Mouse (Mus musculus): Measurements from ENCODE around the gene Celsr3.

The Celsr3 gene

DNA sequence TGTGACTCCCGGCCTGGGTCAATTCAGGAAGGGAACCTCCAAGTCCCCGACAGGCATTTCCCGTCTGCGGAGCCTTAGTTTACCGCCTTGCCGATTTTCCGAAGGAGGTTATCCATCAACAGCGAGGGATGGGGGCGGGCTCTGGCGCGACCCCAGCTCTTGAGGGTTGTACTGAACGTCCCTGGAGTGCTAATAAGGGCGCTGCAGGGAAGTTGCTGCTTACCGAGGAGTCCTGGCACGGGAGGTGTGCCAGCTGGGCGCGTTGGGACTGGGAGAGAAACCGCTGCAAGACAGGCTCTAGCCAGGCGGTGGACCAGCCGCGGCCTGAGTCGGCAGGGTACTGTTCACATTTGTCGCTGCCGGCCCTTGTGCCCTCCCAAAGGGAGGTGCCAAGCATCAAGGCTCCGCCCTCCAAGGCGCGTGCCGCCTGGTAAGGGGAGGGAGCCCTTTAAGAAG, 28.1 kb downstream of the Celsr3 start:
- DNase-seq (ENCODE audit: low spot score) = peak; percentile 72

DNA sequence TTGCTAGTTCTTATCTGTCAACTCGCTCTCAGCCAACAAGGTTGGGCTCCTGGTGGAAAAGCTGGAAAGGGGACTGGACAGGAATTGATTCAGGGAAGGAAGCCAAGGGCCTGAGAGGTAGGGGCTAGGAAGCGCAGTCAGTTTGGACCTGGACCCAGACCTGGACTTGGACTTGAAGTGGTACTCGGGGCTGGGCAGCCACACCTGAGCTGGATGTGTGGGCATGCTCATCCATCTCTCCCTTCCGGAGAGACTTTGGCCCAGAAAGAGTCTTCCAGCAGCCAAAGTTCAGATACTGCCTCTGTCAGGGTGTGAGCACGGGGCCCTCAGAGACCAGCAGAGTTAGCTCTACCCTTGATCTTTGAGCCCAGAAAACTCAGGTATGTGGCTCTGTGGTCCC, 29.2 kb downstream of the Celsr3 start:
- no peak for DNase-seq (ENCODE audit: low spot score)

DNA sequence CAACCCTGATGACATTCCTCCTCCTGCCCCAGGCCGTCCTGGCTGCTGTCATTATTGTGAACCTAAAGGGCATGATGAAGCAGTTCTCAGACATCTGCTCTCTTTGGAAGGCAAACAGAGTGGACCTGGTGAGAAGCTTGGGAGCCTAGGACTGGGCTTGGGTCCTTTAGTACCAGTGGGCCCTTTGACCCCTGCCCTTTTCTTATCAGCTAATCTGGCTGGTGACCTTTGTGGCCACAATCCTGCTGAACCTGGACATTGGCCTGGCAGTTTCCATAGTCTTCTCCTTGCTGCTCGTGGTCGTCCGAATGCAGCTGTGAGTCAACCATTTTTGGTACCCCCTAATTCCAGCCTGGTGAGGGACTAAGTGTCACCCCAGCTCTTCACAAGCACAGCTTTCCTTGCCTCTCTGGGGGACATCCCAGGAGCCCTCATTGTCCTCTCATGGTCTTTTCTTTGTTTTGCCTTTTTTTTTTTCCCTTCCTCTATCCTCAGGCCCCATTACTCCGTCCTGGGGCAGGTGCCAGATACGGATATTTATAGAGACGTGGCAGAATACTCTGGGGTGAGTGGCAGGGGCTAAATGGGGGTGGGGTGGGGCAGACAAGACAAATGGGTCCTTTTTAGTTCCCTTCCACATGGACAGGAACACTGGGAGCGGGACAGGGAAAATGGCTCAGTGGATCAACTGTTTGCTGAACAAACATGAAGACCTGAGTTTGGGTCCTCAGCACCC, 32.8 kb downstream of the Celsr3 start:
- no peak for DNase-seq (ENCODE audit: low spot score)
